Mouse (Mus musculus): ENCODE results near the gene Nfia.

The Nfia gene

GRCm38 (mm10) chr4:97766100-97766499 is 6.4 kb upstream of the Nfia start:
- no peak for DNase-seq (ENCODE audit: low read depth, low spot score)

- DNase-seq (ENCODE audit: low read depth, low spot score) = no peak
Observed at GRCm38 (mm10) chr4:97767025-97767424, 5.5 kb upstream of the Nfia start.

- no peak for DNase-seq (ENCODE audit: low read depth, low spot score)
Observed at GRCm38 (mm10) chr4:97767516-97767915, 5.0 kb upstream of the Nfia start.

DNA sequence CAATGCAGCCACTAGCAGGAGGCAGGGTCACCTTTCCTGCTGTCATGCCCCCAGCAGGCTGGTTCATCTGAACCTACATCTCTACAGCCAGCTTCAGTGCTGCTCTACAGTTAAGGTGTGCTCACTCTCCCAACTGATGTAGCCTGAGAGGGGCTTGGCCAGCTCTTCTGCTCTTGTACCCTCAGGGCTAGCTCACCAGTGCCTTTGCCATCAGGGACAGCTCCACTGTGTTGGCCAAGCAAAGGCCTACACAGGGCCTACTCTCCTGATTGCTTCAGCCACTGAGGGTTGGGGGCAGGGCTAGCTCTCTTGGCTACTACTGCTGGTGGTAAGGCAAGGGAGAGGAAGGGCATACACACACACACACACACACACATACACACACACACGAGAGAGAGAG is 2.7 kb upstream of the Nfia start:
- DNase-seq (ENCODE audit: low read depth, low spot score) = no peak

GRCm38 (mm10) chr4:97771426-97771825 is 1.1 kb upstream of the Nfia start:
- DNase-seq (ENCODE audit: low read depth, low spot score) = peak; percentile 62

DNA sequence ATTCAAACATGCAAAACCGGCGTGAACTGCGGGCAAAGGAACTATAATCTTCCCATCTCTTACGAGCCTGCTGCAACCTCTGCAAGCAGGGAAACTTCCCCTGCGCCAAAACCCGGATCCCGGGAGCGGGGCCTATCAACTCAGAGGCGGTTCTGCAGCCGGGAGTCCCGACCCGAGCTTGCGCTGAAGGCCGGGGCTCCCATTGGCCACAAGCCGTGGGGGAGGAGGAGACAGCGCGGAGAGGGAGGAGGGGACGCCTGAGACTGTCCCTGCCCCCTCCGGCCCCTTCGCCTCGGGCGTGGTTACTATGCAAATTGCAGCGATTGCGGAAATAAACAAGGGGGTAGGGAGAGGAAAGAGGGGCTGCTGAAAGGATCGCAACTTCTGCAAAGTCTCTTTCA is 450 bp upstream of the Nfia start:
- peak; percentile 97 for DNase-seq (ENCODE audit: low read depth, low spot score)

DNA sequence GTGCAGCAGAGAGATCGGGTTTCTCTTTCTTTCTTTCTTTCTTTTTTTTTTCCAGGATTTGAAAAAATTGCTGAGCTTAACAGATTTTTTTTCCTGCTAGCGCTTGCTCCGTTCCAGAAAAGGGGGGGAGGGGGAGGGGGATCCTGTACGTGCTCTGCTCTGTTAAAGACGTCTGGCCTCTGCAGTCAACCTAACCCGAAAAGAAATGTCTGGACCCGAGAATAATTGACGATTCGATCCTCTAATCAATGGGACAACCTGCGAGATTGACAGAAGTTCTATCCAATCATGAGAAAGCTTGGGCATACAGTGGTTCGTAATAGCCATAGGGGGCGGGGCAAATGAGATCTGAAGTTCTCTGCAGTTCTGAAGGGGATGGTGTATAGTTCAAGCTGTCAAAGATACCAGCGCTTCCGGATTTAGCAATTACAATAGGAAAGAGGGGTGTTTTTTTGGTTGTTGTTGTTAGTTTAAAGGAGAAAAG is 618 bp downstream of the Nfia start:
- DNase-seq (ENCODE audit: low read depth, low spot score) = peak; percentile 99

GRCm38 (mm10) chr4:97773791-97774190 is 1.3 kb downstream of the Nfia start:
- no peak for DNase-seq (ENCODE audit: low read depth, low spot score)

DNA sequence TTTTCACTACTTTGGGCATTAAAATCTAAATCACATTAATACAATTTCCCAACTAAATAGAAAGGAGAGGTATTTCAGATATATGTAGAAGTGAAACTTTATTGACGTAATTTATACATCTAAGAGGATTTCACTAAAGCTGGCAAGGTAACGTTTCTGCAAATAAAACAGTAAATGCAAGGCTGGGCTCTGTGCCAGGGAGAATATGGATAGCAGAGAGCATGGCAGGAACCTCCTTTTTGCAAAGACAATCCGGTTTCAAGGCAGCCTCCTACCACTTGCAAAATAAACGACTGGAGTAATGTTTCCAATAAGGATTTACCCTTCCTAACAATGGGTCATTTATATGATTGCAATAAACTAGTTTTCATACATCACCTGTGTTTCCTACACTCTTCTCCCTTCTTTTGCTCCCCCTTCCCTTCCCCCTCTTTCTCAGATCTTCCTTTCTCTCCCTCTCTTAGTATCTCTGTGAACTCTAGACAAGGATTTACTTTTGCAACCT is 2.0 kb downstream of the Nfia start:
- no peak for DNase-seq (ENCODE audit: low read depth, low spot score)

GRCm38 (mm10) chr4:97775059-97775458 is 2.5 kb downstream of the Nfia start:
- no peak for DNase-seq (ENCODE audit: low read depth, low spot score)

GRCm38 (mm10) chr4:97775494-97776265 is 3.1 kb downstream of the Nfia start:
- DNase-seq (ENCODE audit: low read depth, low spot score) = no peak

DNA sequence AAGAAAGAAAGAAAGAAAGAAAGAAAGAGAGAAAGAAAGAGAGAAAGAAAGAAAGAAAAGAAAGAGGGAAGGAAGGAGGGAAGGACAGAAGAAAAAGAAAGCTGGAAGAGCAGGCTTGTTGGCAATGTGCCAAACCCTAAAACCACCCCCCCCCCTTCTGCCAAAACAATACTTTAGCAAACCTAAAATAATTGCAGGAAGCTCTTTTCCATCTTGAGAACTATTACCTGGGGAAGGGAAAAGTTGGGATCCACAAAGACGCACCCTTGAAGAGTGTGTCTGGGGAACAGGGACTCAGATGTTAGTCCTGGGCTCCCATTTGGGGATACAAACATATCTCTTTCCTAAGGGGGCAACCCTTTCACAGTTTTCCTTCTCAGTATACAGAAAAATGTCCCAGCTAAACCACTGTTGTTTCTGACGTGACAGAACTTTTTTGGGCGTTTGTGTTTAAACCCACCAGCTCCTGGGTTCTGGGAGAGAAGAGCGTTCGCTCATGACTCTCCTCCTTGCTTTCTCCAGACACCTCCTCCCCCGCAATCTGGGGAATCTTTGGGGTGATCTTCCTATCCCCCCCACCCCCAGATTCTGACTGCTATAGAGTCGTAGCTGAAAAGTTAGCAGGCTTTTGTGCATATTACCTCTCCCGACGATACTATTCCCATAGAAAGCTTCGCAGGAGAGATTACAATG is 4.0 kb downstream of the Nfia start:
- DNase-seq (ENCODE audit: low read depth, low spot score) = no peak

GRCm38 (mm10) chr4:97777081-97777705 is 4.7 kb downstream of the Nfia start:
- no peak for DNase-seq (ENCODE audit: low read depth, low spot score)

- no peak for DNase-seq (ENCODE audit: low read depth, low spot score)
Observed at GRCm38 (mm10) chr4:97777706-97778176, 5.2 kb downstream of the Nfia start, which contains the start of gene E130114P18Rik. E130114P18Rik (minus strand) TSS chr4:97778078.

- no peak for DNase-seq (ENCODE audit: low read depth, low spot score)
Observed at GRCm38 (mm10) chr4:97778211-97779002, 5.9 kb downstream of the Nfia start.

DNA sequence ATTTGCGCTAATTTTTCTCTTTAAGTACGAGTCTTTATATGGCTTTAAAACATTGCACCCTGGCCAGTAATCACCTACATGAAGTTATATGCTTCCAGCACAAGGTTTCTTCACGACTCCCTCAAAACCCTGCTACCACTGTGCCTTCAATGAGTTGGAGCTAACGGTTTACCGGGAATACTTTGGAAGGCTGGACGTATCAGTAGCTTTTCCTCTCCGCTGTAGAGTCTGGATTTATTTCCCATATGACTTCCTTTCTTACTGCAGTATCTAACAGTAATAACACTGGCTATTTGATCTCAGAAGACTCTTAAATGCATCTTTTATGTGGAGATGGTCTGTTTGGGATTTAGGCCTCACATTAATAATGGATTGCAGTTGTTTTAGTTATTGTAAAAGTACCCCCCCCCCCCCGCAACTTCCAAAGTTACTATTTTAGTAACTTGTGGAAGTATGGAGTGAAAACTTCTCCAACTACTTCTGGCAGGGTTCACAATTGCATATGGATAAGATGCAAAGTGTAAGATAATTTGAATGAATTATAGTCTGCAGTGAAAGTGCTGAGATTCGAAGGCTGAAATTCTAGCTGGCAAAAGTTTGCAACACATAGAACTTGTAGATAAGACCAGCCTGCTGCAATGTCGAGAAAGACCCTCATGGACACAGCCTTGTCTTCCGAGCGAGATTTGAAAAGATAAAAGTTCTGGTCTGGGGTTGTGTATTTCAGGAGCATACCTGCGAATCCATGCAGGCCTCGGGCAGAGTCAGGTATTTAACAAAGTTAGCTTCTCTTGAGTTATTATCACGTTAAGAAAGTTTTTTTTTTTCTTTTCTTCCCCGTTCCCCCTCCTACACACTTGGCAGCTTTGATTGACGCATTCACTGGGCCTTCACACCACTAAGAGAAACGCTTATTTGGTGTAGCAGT is 6.7 kb downstream of the Nfia start:
- DNase-seq (ENCODE audit: low read depth, low spot score) = no peak

- no peak for DNase-seq (ENCODE audit: low read depth, low spot score)
Observed at GRCm38 (mm10) chr4:97780024-97780423, 7.5 kb downstream of the Nfia start.

DNA sequence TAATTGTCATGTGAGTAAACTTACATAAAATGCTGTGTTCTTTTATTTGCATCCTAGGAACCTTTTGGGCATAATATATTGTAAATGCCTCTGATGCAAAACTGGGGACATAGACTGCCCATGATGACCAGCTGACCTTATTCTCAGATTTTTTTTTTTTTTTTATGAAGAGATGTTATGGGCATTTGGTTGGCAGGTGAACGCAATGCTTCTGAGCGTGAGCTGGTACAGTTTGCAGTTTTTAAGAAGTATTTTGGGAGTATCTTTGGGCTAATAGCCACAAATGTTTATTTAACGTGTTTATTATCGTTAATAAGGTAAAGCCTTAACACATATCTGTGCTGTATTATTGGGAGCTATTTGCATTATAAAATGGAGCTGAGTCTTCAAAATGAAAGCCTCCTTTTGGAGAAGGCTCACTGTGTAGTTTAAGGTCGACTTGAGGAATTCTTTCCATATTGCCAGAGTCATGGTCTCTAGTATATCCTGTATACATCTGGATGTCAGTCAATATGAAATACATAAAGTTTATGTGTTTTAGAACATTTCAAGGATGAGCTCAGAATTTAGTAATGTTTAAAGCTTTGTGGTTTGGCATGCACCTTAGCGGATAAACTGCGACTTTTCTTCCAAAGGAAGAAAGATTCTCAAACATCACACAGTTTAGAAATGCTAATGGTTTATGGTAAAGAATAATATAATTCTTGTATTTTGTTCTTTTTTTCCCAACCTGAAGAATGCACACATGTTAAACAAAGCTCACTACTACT is 8.3 kb downstream of the Nfia start:
- no peak for DNase-seq (ENCODE audit: low read depth, low spot score)

DNA sequence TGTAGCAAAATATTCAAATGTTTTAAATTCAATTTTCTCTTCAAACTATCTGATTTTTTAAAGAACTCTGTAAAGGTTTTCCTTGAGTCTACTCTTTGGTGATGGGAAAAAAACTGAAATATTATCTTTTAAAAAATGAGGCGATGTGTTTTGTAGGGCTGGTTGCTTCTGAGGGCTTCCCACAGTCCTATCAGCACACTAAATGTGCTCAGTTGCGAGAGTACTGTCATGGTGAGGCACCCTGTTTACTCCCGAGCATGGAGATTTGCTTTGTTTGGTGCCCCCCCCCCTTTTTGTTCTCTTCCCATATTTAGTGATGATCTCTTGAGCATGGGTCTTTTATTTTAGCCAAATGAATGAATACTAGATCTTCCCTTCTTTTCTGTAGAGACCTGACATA is 9.5 kb downstream of the Nfia start:
- DNase-seq (ENCODE audit: low read depth, low spot score) = no peak
